Mouse (Mus musculus) liver, embryonic 16.5 days (tissue): Measurements from ENCODE around the gene St7. TPM values are rescaled to one million over a fixed set of nuclear protein-coding genes. Genes with fewer than 3 reads are reported as not detected.

Source experiments
- ATAC-seq: fragments of 200-750 bp; cut with Nextera tagmentation; 2 replicates; pipeline ENCODE4 v1.8.0; 2017; ENCODE audit warnings: low read depth, mild to moderate bottlenecking, moderate number of reproducible peaks, moderate library complexity
- H3K27ac ChIP-seq: fragments of 300-500 bp; sonication (generic); 2 replicates; pipeline ENCODE4 v1.5.1; 2014; ENCODE audit warnings: mild to moderate bottlenecking, low read length
- H3K27me3 ChIP-seq: fragments of 300-500 bp; sonication (generic); 2 replicates; pipeline ENCODE4 v1.6.1; 2014; ENCODE audit warnings: low read depth, low read length, mixed read lengths; ENCODE audit not compliant: control insufficient read depth, insufficient read depth
- H3K36me3 ChIP-seq: fragments of 300-500 bp; sonication (generic); 2 replicates; pipeline ENCODE4 v1.6.1; 2014; ENCODE audit warnings: mild to moderate bottlenecking; ENCODE audit not compliant: control insufficient read depth, insufficient read depth
- H3K4me1 ChIP-seq: fragments of 300-500 bp; sonication (generic); 2 replicates; pipeline ENCODE4 v1.6.1; 2014; ENCODE audit warnings: low read depth, low read length, mixed read lengths; ENCODE audit not compliant: control insufficient read depth
- H3K4me2 ChIP-seq: fragments of 300-500 bp; sonication (generic); 2 replicates; pipeline ENCODE4 v1.6.1; 2014; ENCODE audit warnings: low read depth, low read length, mixed read lengths
- H3K4me3 ChIP-seq: fragments of 300-500 bp; sonication (generic); 2 replicates; pipeline ENCODE4 v1.5.1; 2014; ENCODE audit warnings: low read depth, mild to moderate bottlenecking, low read length
- H3K9ac ChIP-seq: fragments of 300-500 bp; sonication (generic); 2 replicates; pipeline ENCODE4 v1.6.1; 2014; ENCODE audit warnings: low read depth, low read length
- H3K9me3 ChIP-seq: fragments of 300-500 bp; sonication (generic); replicated peaks from 2 replicates; pipeline ENCODE4 v1.6.1; 2016; ENCODE audit warnings: low read length; ENCODE audit not compliant: control insufficient read depth
- WGBS: fragments of 180-500 bp; shearing (Covaris S2); extraction: QIAGEN DNeasy Blood & Tissue Kit; methylation state at CpG from one replicate; pipeline ENCODE4 v1.1.7; 2014; ENCODE audit not compliant: insufficient replicate concordance; 5-methylcytosine and 5-hydroxymethylcytosine counted together
- polyA plus RNA-seq: library from polyadenylated mRNA; unstranded; fragments of >200 nt; fragmentation: Nextera tagmentation; extraction: Ambion mirVana; gene quantifications from 2 replicates; pipeline ENCODE4 v1.2.1, GENCODE M21; 2015

The St7 gene
- polyA plus RNA-seq, 1 experiment from 2014 or later, result 9.3 TPM

DNA sequence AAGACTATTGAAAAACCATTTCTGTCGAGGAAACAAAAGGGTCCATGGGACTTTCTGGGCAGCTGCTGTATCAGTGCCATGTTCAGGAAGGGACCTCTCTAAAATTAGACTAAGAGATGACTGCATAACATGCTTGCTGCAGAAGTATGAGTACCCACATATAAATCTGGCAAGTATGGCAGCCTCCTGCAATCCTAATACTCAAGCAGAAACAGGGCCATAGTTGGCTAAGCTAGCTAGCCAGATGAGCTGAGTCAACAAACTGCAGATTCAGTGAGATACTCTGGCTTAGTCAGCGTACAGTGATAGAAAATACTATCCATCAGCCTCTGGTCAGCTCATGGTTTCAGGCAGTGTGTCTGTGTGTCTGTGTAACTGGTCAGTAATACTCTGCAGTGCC, 22.9 kb upstream of the St7 start:
- Histone ChIP-seq H3K9ac (no peak overlapping the region), H3K4me1 (no peaks in the 10 kb centered on the region), H3K4me3 (no peak overlapping the region), H3K4me2 (no peak overlapping the region), H3K27me3 (no peaks in the 10 kb centered on the region), H3K9me3 (no peaks in the 10 kb centered on the region), H3K27ac (no peak overlapping the region), H3K36me3 (peaks cover 9% of the 10 kb centered on the region)
- ATAC-seq, result no peak
- WGBS, result 73% methylated on average over 2 of the region's 2 CpGs

DNA sequence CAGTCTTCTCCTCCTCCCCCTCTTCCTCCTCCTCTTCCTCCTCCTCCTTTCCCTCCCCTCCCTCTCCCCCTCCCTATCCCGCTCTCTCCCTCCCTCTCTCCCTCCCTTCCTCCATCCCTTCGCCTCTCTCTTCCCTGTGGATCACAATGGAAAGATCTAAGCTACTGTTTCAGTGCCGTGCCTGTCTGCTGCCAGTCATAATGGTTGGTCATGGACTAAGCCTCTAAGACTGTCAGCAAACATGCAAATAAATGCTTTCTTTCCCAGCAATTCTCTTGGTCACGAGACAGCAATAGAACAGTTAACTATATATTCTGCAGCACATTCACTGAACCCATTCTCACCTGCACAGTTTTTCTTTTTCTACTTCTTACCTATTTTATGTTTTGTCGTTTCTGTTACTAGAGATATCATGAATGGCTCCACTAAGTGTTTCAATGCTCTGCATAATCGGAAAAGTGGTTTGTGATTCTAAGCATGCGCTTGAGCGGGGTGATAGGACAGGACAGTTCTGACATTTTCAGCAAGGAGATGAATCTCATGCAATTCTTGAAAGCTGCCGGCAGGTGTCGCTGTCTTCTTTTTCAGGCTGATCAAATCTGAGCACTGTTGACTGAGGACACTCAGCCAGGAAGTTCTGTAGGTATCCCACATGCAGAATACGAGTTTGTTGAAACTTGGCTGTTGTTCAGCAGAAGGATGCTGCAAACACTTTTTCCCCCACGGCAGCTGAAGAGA, 17.5 kb upstream of the St7 start:
- H3K36me3 ChIP-seq, result no peaks in the 10 kb centered on the region
- no peak overlapping the region for H3K9ac ChIP-seq
- H3K4me1 ChIP-seq, result peaks cover 2% of the 10 kb centered on the region
- H3K4me3 ChIP-seq, result no peak overlapping the region
- no peaks in the 10 kb centered on the region for H3K27me3 ChIP-seq
- no peaks in the 10 kb centered on the region for H3K9me3 ChIP-seq
- peak; percentile 62; the same call in 1 of the 2 replicates for ATAC-seq
- 21% methylated on average over 12 of the region's 12 CpGs for WGBS
- no peak overlapping the region for H3K4me2 ChIP-seq
- H3K27ac ChIP-seq, result no peak overlapping the region

DNA sequence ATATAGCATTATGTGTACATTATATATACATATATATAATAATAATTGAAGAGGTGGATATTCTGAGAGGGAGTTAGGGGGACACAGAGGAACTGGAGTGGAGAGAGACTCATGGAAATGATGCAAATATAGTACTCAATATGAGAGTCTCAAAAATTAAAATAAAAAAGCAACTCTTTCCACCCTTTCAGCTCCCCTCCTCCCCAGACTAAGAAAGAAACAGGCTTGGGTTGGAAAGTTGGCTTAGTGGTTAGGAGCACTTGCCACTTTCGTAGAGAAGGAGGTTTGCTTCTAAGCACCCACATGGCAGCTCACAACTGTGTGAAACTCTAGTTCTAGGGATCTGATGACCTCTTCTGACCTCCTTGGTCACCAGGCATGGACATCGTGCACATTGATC, 15.7 kb upstream of the St7 start:
- H3K36me3 ChIP-seq, result no peaks in the 10 kb centered on the region
- H3K27me3 ChIP-seq, result no peaks in the 10 kb centered on the region
- H3K4me1 ChIP-seq, result peaks cover 9% of the 10 kb centered on the region
- H3K4me3 ChIP-seq, result no peak overlapping the region
- no peak overlapping the region for H3K9ac ChIP-seq
- ATAC-seq, result no peak
- no peak overlapping the region for H3K4me2 ChIP-seq
- WGBS, result 56% methylated on average over 2 of the region's 2 CpGs
- 0 out of 2 replicates have a peak, but pooled peaks cover 4% of the 10 kb centered on the region for H3K9me3 ChIP-seq
- H3K27ac ChIP-seq, result no peak overlapping the region

DNA sequence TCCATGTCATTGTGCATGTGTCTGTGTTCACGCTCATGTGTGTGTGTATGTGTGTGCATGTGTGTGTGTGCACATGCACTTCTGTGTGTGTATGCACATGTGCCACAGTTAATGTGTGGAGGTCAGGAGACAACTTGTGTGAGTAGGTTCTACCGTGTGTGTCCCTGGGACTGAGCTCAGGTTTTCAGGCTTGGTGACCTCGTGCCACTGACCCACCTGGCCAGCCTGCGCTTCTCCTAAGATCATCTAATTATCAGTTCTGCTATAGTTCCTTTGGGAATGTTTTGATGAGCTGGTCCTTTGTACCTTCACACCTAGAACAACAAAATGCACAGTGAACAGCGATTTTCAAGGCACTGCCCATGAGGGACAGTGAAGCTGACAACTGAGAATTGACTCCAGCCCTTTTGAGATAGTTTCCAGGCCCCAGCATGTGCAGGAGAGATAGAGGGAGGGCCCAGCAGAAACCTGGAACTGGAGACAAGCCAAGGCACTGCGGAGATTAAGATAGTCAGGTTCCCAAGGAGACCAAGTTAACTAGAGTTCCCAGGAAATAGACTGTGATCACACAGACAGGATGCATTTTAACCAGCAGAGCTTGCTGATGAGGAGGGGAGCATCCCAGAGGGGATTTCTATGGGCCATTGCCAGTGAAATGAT, 12.3 kb upstream of the St7 start:
- peak; percentile 89 for ATAC-seq
- H3K4me1 ChIP-seq, result peaks cover 9% of the 10 kb centered on the region
- 57% methylated on average over 6 of the region's 6 CpGs for WGBS
- H3K4me3 ChIP-seq, result no peak overlapping the region
- H3K27ac ChIP-seq, result no peak overlapping the region
- H3K9me3 ChIP-seq, result 0 out of 2 replicates have a peak, but pooled peaks cover 4% of the 10 kb centered on the region
- H3K4me2 ChIP-seq, result peak overlapping the region; percentile 17; the same call in 1 of the 2 replicates
- H3K27me3 ChIP-seq, result no peaks in the 10 kb centered on the region
- H3K9ac ChIP-seq, result no peak overlapping the region
- H3K36me3 ChIP-seq, result no peaks in the 10 kb centered on the region

DNA sequence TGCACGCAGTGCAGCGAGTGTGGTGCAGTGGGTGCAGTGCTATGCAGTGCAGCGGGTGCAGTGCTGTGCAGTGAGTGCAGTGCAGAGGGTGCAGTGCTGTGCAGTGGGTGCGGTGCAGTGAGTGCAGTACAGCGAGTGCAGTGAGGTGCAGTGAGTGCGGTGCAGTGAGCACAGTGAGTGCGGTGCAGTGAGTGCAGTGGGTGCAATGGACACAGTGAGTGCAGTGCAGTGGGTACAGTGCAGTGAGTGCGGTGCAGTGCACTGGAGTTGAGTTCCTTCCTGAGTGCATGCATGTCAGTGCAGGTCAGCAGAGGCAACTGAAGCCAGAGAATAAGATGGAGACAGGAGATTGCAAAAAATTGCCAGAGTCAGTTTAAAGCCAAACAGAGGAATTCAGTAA, 10.9 kb upstream of the St7 start:
- H3K9ac ChIP-seq, result no peak overlapping the region
- 0 out of 2 replicates have a peak, but pooled peaks have one; percentile 22 for ATAC-seq
- no peak overlapping the region for H3K27ac ChIP-seq
- H3K36me3 ChIP-seq, result no peaks in the 10 kb centered on the region
- H3K4me3 ChIP-seq, result no peak overlapping the region
- peaks cover 9% of the 10 kb centered on the region for H3K4me1 ChIP-seq
- no peak overlapping the region for H3K4me2 ChIP-seq
- no peaks in the 10 kb centered on the region for H3K27me3 ChIP-seq
- WGBS, result 85% methylated on average over 8 of the region's 8 CpGs
- H3K9me3 ChIP-seq, result 0 out of 2 replicates have a peak, but pooled peaks cover 4% of the 10 kb centered on the region

DNA sequence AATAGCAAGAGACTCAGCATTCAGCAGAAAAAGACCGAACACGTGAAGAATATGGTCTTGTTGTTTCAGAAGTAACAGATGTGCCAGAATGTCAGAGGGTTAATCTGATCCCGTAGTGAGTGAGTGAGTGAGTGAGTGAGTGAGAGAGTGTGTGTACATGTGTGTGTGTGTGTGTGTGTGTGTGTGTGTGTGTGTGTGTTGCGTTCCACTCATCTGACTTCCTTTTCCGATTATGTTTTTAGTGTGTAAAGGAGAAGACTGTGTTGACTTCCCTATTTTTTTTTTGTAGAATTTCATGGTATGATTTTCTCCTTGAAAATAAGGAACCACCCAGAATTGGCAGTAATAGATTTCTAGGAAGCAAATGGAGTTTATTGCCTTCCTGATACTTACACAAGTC, 4.1 kb upstream of the St7 start:
- no peaks in the 10 kb centered on the region for H3K27me3 ChIP-seq
- H3K27ac ChIP-seq, result no peak overlapping the region
- ATAC-seq, result no peak
- no peak overlapping the region for H3K4me3 ChIP-seq
- H3K9me3 ChIP-seq, result no peaks in the 10 kb centered on the region; the same call in 1 of the 2 replicates
- no peaks in the 10 kb centered on the region for H3K36me3 ChIP-seq
- no peak overlapping the region for H3K9ac ChIP-seq
- H3K4me1 ChIP-seq, result peaks cover 4% of the 10 kb centered on the region; the same call in 1 of the 2 replicates
- WGBS, result 33% methylated on average over 5 of the region's 5 CpGs
- no peak overlapping the region for H3K4me2 ChIP-seq

DNA sequence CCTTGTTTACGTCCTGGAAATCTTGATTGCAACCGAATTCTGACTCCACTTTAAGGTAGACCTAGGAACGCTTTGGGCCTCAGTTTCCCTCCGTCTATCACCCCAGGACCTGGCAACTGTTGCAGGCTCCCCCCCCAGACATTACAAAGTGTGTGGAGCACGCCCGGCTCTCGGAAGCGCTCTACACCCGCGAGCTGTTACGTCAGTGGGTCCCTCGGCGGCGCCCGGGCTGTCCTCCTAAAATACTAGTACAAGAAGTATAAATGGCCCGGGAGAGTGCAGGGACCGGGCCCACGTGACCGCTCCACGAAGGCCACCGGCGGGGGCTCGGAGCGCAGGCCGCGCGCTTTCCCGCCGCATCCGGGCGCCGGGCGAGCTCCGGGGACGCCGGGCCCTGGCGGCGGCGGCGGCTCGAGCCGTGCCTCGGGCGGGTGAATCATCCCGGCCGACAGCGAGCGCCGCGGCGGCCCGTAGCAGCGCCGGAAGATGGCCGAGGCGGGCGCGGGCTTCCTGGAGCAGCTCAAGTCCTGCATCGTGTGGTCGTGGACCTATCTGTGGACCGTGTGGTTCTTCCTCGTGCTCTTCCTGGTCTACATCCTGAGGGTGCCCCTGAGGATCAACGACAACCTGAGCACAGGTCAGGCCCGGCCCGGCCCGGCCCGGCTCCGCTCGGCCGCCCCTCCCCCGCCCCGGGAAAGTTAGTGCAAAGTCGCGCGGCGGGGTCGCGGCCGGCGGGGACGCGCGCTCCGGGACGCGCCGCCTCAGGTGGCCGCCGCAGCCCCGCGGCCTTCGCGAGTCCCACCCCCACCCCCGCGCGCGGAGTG, 1.2 kb downstream of the St7 start:
- under 1% methylated on average over 87 of the region's 97 CpGs for WGBS

DNA sequence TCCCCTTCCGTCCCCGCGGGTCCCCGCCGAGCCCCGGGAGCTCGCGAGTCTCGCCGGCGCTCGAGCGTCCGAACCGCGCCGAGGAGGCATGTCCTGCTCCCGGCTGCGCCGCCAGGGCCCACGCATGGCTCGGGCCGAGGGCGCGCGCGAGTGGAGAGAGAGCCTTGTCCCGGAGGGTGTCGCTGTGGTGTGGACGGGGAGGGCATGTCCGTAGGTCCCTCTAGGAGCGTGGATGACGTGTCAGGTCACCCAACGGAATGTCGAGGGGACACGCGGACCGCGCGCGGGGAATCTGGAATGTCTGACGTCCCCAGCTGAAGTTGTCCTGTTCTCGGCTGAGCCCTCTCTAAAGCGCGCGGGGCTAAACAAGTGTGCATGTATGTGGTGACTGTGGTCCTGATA, 1.8 kb downstream of the St7 start:
- H3K27ac ChIP-seq, result peak overlapping the region; percentile 83
- H3K27me3 ChIP-seq, result no peaks in the 10 kb centered on the region
- H3K4me3 ChIP-seq, result peak overlapping the region; percentile 84
- peak; percentile 72 for ATAC-seq
- no peaks in the 10 kb centered on the region for H3K36me3 ChIP-seq
- peak overlapping the region; percentile 86 for H3K4me2 ChIP-seq
- under 1% methylated on average over 46 of the region's 46 CpGs for WGBS
- H3K4me1 ChIP-seq, result peaks cover 11% of the 10 kb centered on the region
- peak overlapping the region; percentile 83 for H3K9ac ChIP-seq
- H3K9me3 ChIP-seq, result no peaks in the 10 kb centered on the region

More for the DNA sequence above, 1.2 kb downstream of the St7 start:
- Histone ChIP-seq H3K36me3 (no peaks in the 10 kb centered on the region), H3K4me1 (peaks cover 11% of the 10 kb centered on the region), H3K27me3 (no peaks in the 10 kb centered on the region), H3K9ac (peak overlapping the region; percentile 83), H3K27ac (peak overlapping the region; percentile 83), H3K4me2 (peak overlapping the region; percentile 86), H3K4me3 (peak overlapping the region; percentile 84), H3K9me3 (no peaks in the 10 kb centered on the region)
- peak; percentile 74 for ATAC-seq
